Mouse (Mus musculus): ENCODE measurements at regions not wholly inside any gene's neighbourhood (a gene's known extent, or its start where the extent isn't known, plus 50 kb on each side); places are given as distances from the start of the nearest gene placed in this dataset.

- no peak for TF ChIP-seq CTCF (IDR thresholded peaks at IDR 0.05)
- WGBS: 77% methylated on average over 1 of the region's 1 CpGs
- Histone ChIP-seq H3K4me2 (ENCODE audit: low read depth, low read length, poor library complexity, severe bottlenecking) (no peak overlapping the region), H3K4me1 (ENCODE audit: insufficient read depth, low read length) (no peaks in the 10 kb centered on the region), H3K27ac (ENCODE audit: low read depth, low read length) (no peak overlapping the region), H3K9me3 (ENCODE audit: low read length) (no peaks in the 10 kb centered on the region), H3K4me3 (ENCODE audit: low read depth, low read length) (no peak overlapping the region), H3K36me3 (ENCODE audit: insufficient read depth, low read length) (no peaks in the 10 kb centered on the region), H3K27me3 (ENCODE audit: insufficient read depth, low read length) (no peaks in the 10 kb centered on the region), H3K9ac (replicated peaks; ENCODE audit: low read length, poor library complexity, severe bottlenecking) (no peak overlapping the region)
- DNase-seq (ENCODE audit: low spot score) (no peak), ATAC-seq (ENCODE audit: low FRiP score) (no peak)
Observed at GRCm38 (mm10) chr11:91862138-91862537, 284.8 kb upstream of the Kif2b start.

GRCm38 (mm10) chr11:91856473-91856872, 279.1 kb upstream of the Kif2b start:
- DNase-seq (ENCODE audit: low spot score) (peak; percentile 0), ATAC-seq (ENCODE audit: low FRiP score) (no peak)
- no peaks in the 10 kb centered on the region for H3K36me3 ChIP-seq (ENCODE audit: insufficient read depth, low read length)
- TF ChIP-seq CTCF (IDR thresholded peaks at IDR 0.05): no peak
- no peaks in the 10 kb centered on the region for H3K9me3 ChIP-seq (ENCODE audit: low read length)
- no peak overlapping the region for H3K9ac ChIP-seq (replicated peaks; ENCODE audit: low read length, poor library complexity, severe bottlenecking)
- H3K4me1 ChIP-seq (ENCODE audit: insufficient read depth, low read length): no peaks in the 10 kb centered on the region
- H3K27me3 ChIP-seq (ENCODE audit: insufficient read depth, low read length): no peaks in the 10 kb centered on the region
- 56% methylated on average over 3 of the region's 3 CpGs for WGBS
- H3K4me2 ChIP-seq (ENCODE audit: low read depth, low read length, poor library complexity, severe bottlenecking): no peak overlapping the region
- H3K4me3 ChIP-seq (ENCODE audit: low read depth, low read length): no peak overlapping the region
- no peak overlapping the region for H3K27ac ChIP-seq (ENCODE audit: low read depth, low read length)

- H3K4me1 ChIP-seq (ENCODE audit: insufficient read depth, low read length): no peaks in the 10 kb centered on the region
- H3K9ac ChIP-seq (replicated peaks; ENCODE audit: low read length, poor library complexity, severe bottlenecking): no peak overlapping the region
- DNase-seq (ENCODE audit: low spot score) (no peak), ATAC-seq (ENCODE audit: low FRiP score) (no peak)
- no peaks in the 10 kb centered on the region for H3K36me3 ChIP-seq (ENCODE audit: insufficient read depth, low read length)
- H3K4me2 ChIP-seq (ENCODE audit: low read depth, low read length, poor library complexity, severe bottlenecking): no peak overlapping the region
- H3K27ac ChIP-seq (ENCODE audit: low read depth, low read length): no peak overlapping the region
- no peak for TF ChIP-seq CTCF (IDR thresholded peaks at IDR 0.05)
- H3K4me3 ChIP-seq (ENCODE audit: low read depth, low read length): no peak overlapping the region
- no peaks in the 10 kb centered on the region for H3K27me3 ChIP-seq (ENCODE audit: insufficient read depth, low read length)
- no peaks in the 10 kb centered on the region for H3K9me3 ChIP-seq (ENCODE audit: low read length)
Observed at GRCm38 (mm10) chr11:91831113-91831512, 253.8 kb upstream of the Kif2b start.

- Histone ChIP-seq H3K27ac (ENCODE audit: low read depth, low read length) (no peak overlapping the region), H3K4me2 (ENCODE audit: low read depth, low read length, poor library complexity, severe bottlenecking) (no peak overlapping the region), H3K9me3 (ENCODE audit: low read length) (no peaks in the 10 kb centered on the region), H3K4me1 (ENCODE audit: insufficient read depth, low read length) (no peaks in the 10 kb centered on the region), H3K4me3 (ENCODE audit: low read depth, low read length) (no peak overlapping the region), H3K27me3 (ENCODE audit: insufficient read depth, low read length) (no peaks in the 10 kb centered on the region), H3K36me3 (ENCODE audit: insufficient read depth, low read length) (no peaks in the 10 kb centered on the region), H3K9ac (replicated peaks; ENCODE audit: low read length, poor library complexity, severe bottlenecking) (no peak overlapping the region)
- ATAC-seq (ENCODE audit: low FRiP score) (no peak), DNase-seq (ENCODE audit: low spot score) (no peak)
- TF ChIP-seq CTCF (IDR thresholded peaks at IDR 0.05): no peak
Observed at GRCm38 (mm10) chr11:91820826-91821225, 243.5 kb upstream of the Kif2b start.
